Mouse (Mus musculus) left cerebral cortex, adult 18-20 months (tissue): ENCODE measurements around the gene Smpd3. TPM values are rescaled to one million over a fixed set of nuclear protein-coding genes. Genes with fewer than 3 reads are reported as not detected.
A peak's percentile ranks its signal among the peaks of the same experiment; 100 is the strongest.
"Not testable (repeated sequence)": the region's sequence is repeated elsewhere in the genome, so short reads cannot be mapped to it uniquely, and the experiment has no call there.

Source experiments
- DNase-seq, 2 experiments: peaks; one replicate each; pipeline ENCODE4 v3.0.0; 2021 to 2022; ENCODE audit warnings: low spot score in 2 of 2, mixed read lengths in 1 of 2
- total RNA-seq, 2 experiments: library from RNA; stranded (reverse); gene quantifications; 2 replicates each; pipeline ENCODE4 v1.2.3; 2021

Smpd3 gene
- total RNA-seq, 2 experiments from 2014 or later: 51.2 to 59.3 TPM

DNA sequence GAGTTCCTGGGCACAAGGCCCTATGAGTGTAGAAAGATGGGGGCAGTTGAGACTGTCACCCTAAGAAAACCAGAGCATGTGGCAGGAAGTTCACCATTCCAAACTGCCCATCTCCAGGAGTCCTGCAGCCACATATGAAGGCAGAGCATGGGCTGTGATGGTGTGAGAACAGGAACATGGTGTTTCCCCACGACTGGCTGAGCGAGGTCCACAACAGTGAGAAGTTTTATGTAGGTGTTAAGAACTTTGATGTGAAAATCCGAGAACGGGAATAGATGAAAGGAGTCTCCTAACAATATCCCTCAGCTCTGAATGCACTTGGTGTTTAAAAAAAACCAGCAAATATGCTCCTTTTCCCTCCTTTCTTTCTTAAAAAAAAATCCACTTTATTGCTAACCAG, 5.3 kb downstream of the Smpd3 start:
- no peak for DNase-seq

DNA sequence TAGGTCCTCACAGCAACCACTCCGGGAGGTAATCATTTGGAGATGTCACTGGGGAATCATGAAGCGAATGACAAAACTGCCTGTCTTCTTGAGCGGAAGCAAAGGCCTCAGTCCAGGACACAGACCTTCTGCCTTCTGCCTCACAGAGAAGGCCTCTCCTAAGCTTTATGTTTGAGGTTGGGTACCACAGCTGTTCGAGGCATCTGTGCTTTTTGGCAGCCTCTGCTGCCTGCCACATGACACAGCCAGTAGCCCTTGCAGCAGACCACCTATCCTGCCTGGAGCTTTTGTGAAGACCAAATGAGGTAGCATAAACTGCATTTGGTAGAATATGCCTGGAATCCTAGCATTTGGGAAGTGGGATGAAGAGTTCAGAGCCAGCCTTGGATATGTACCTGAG, 11.2 kb downstream of the Smpd3 start:
- DNase-seq: no peak

DNA sequence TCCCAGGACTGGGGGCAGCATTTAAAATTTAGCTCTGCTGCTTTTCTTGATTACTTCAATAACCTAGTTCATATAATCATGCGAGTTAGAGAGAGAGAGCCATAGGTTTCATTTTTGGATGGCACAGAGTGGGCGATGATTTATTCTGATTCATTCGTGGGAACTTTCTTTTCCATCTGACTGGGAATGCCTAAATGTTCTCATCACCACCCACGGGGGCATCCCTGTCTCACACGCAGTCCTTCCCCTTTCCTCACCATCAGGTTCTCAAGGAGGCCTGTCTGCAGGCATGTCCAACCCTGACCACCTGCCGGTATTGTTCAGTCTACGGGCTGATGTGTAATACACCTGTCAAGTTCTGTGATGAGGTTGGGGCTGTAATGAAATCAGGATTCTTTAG, 16.4 kb downstream of the Smpd3 start:
- DNase-seq: peak; percentile 50 to 54

DNA sequence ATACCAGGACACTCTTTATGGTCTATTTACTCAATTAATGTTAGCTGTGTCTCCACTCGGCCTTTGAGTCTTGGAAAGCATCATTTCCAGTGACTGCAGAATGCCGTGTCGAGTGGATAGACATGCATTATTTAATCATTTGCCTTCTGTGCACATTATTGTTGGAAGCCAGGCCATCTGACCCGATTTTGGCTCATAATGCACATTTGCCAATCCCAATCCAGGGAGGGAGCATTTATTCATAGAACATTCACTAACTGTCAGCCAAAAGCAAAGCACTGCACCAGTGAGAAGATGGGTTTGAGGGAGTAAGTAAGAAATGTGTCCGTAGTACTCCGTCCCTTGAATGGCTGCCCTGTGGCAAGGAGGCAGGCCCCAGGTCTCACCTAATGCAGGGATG, 17.8 kb downstream of the Smpd3 start:
- DNase-seq: no peak

DNA sequence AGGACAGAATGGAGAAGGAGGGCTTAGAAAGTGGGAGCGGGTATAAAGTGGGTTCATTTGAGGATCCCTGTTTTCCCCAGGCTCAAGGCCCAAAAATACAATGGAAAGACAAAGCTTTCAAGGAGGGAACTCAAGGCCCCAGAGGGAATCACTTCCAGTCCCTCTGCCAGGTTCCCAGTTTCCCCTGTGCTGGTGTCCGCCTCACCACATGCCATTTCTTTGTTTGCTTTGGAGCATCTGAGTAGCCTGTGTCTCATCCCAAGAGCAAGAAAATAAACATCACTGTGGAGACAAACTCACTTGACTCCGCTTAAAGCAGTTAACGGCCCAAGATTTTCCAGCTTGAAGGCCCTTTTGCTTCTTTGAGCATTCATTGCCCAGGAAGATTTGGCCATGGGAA, 20.7 kb downstream of the Smpd3 start:
- DNase-seq: no peak

DNA sequence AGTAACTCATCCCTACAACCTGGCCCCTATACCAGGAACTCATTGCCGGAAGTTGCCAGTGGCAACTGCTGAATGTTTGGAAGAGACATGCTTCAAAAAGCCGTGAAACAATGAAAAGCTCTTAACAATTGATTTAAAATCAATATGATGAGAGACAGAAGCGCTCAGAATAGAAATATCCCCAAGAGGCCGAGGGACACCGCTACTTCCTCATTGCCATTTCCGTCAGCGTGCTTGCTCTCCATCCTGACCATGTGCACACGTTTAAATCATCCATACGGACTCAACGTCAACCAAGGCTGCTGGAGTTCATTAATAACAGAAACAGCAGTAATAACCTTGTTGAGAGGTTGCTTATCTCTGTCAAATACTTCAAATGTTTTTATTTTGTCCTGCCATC, 21.3 kb downstream of the Smpd3 start:
- no peak for DNase-seq

DNA sequence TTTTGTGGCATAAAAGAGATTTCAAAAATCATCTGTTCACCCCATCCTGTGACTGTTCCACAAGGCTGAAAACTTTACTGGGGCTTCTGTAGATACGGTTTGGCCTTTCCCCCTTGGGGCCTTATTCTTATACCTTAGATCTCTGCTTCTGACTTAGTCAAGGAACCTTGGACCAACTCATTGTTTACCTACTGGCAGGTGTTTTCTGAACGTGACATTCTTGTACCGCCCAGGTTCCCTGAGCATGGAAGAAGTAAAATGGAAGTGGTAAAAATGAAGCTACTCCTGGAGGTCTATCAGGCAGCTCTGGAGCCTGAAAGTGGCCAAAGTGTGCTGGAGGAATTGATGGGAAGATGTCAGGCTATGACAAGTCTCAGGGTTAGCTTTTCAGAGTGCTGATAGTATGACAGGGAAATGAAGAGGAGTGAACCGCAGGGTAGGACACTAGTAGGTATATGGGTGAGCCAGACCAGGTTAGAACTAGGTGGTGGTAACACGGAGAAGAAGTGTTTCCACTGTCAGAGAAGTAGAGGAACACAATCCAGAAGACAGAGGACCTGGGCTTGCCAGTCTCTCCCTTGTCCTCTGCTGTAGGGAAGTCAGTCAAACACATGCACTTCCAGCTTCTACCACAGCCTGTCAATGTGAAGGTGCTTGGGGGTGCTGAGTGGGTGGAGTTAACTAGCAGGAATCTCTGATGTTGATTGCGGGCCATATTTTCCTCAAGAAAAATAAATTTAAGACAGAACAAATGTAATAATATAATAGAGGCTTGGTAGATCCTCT, 22.2 kb downstream of the Smpd3 start:
- no peak for DNase-seq

DNA sequence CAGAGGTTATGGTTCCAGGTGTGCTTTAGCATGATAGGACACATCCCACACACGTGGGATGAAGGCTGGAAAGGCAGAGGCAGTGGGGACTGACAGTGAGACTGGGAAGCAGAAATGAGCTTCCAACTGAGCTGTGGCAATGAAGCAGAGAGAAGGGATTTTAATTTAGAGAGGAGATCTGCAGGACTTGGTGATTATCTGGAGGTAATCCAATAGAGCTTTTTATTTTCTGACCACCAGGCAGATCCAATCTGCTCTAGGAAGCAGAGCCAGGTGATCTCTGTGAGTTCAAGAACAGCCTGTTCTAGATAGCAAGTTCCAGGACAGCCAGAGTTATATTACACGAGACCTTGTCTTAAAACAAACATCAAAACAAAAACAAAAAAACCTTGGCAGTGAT, 24.0 kb downstream of the Smpd3 start:
- no peak for DNase-seq

DNA sequence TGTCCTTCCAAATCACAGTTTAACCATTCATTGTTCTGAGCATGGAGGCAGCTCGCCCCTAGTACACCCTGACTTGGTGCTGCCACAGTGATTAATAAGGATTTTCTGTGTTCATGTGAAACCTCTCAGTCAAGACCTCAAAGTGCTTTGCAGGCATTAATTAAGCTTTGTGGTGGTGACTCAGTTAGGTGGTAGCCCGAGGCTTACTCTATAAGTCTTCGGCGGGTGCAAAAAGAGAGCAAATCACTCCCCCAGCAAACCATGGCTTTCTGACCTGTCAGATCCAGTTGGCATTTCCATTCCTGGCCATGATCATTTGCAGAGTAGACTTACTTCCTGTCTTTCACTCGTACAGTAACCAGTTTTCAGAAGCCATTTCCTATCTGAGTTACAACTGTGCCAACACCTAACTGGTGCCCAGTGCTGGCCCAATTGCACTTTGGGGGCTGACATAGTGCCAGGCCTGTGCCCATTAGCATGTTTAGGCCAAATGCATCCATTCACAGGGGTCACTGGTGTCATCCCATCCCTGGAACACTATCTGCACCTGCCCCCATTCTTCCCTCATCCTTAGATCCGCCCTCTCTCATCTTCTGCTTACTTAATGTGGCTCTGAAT, 24.6 kb downstream of the Smpd3 start:
- DNase-seq: no peak

DNA sequence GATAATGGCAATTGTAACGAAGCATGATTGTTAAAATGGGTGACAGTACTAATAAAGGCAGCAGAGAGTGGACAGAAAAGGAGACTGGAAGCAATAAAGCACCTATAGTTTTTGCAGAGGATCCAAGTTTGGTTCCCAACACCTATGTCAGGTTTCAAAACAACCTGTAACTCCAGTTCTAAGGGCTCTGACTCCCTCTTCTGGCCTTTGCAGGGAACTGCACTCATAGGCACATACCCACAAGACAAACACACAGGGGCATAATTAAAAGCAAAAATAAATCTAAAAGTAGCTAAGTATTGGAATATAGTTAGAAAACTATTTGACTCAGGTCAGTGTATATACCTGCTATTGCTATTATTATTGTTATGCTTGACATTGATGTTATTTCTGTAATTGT, 25.8 kb downstream of the Smpd3 start:
- no peak for DNase-seq

DNA sequence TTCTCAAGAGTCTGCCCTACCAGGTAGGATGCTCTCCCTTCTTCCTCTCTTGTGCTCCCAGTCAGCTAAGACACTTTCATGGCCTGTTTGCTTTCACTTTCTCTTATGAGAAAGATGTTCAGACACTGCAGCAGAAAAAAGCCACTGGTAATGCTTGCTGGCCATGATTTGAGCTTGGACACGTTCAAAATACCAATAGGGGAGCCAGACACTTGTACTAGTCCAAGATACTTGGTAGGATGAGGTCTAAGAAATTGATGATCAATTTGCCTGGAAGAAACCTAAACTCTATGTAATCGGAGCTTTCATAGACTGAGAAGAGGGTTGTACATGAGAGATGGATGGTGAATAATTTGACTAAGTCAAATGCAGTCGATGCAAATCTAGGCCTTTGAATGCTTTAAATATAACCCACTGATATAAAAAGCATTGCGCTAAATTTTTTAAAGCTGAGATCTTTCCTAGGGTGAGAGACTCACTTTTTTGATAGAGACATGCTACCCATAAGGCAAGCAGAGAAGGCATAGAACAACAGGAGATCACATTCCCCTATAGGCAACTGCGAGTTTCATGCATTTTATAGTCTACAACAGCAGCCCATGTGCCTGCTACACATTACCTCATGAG, 27.6 kb downstream of the Smpd3 start:
- no peak for DNase-seq

DNA sequence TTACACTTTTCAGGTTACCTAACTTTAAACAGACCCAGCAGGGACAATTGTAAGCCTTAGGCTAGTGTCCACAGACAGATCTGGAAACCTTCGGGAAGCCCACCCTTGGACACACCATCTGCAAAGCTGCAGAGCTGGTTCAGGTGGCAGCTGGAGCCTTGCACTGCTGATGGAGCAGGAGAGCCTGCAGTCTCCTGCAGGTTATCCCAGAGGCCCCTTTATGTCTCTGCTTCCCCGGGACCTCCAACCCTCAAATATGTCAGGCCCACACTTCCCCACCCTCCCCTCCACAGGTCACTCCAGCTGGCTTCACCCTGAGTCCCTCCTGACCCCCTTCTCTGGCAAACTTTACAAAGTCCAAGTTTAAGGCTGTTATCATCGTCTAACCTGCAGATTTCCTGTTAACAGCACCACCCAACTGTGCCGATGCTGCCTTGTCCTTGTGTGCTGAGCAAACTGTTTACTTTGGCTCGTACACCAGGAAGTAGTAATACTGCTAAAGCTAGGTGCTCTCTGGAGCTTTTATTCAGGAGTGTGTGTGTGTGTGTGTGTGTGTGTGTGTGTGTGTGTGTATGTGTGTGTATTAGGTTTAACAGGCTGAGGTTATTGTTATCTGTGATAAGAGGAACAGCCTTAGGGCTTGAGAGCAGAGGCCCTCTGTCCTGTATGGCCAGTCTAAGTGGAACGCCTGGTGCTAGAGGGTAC, 29.6 kb downstream of the Smpd3 start:
- DNase-seq: not testable (repeated sequence)

DNA sequence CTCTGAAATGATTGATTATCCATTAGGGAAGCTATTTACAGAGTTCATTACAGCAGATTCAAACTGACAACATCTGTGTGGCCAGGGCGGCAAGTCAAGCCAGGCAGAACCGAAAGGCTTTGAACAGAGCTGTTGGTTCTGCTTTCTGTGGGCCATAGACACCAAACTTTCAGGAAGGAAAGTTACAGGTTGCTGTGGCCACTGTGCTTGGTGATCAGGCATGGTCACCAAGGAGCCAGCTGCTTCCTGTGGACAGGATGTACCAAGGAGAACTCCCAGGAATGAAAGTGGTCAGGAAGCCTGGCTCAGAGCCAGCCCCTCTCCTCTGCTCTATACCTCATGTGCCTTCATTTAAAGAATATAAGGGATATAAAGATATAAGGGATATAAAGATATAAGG, 30.2 kb downstream of the Smpd3 start:
- no peak for DNase-seq

DNA sequence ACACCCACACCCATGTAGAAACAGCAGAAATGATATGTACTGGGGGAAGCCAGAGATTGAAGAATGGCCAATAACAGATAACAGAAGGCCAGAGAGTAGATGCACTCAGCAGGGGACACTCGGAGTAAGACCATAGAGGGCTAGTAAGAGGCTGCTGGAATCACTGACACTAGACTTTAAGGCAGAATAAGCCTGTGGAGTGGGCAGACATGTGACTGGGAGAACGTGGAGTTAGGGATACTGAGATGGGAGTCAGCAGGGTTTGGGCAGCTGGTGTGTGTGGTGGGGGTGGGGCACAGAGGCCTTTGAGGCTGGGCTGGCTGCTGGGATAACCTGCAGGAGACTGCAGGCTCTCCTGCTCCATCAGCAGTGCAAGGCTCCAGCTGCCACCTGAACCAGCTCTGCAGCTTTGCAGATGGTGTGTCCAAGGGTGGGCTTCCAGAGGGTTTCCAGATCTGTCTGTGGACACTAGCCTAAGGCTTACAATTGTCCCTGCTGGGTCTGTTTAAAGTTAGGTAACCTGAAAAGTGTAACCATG, 31.0 kb downstream of the Smpd3 start:
- not testable (repeated sequence) for DNase-seq

DNA sequence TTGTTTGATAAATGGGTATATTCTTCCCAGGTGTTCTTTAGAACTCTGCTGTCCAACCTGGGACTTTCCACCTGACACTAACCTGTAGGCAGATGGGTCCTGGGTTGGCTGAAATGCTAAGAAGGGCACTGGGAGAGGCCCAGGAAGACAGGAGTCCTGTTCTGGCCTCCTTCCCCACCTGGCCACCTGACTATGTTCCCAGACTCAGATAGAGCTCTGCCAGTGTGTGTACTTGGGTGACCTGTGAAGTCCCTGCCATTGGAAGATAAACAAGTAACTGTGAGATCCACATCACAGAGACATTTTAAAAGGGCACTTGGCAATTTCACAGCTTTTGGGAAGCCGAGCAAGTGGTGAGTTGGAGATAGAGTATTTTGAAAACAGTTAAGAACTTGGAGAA, 31.7 kb downstream of the Smpd3 start:
- DNase-seq: no peak

DNA sequence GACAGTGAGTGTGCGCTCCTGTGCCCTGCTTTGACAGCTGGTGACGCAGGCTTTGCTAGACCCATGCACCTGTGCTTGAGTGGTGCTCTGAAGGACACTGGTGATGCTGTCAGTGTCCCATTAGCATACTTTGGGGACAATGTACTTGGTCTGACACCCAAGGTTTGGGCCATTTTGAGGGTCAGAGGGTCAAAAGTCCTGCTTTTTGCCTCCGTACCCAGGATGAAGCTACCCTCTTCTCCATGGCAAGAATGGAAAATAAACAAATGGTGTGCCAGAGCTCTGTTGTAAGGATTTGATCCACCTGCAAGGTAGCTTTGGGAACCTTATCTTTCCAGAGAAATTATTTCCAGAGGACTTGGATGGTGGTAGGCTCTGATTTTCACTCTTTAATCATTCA, 32.5 kb downstream of the Smpd3 start:
- no peak for DNase-seq

DNA sequence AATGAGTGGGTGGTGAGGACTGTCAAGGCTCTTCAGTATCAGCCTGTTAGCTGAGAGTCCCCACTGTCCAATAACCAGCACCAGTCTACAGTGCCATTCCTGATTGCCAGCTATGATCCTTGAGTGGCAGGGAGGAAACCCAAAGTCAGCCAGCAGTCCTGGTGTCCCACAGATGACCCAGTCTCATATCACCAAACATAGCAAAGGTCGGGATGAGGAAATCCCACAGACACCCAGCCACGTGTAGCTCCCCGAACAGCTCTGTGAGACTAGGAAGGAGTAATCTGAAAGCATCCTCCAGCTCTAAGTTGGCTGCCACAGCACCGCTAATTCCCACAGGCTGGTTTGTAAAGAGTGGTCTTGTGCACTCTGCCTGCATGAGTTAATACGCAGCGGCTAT, 33.5 kb downstream of the Smpd3 start:
- no peak for DNase-seq

DNA sequence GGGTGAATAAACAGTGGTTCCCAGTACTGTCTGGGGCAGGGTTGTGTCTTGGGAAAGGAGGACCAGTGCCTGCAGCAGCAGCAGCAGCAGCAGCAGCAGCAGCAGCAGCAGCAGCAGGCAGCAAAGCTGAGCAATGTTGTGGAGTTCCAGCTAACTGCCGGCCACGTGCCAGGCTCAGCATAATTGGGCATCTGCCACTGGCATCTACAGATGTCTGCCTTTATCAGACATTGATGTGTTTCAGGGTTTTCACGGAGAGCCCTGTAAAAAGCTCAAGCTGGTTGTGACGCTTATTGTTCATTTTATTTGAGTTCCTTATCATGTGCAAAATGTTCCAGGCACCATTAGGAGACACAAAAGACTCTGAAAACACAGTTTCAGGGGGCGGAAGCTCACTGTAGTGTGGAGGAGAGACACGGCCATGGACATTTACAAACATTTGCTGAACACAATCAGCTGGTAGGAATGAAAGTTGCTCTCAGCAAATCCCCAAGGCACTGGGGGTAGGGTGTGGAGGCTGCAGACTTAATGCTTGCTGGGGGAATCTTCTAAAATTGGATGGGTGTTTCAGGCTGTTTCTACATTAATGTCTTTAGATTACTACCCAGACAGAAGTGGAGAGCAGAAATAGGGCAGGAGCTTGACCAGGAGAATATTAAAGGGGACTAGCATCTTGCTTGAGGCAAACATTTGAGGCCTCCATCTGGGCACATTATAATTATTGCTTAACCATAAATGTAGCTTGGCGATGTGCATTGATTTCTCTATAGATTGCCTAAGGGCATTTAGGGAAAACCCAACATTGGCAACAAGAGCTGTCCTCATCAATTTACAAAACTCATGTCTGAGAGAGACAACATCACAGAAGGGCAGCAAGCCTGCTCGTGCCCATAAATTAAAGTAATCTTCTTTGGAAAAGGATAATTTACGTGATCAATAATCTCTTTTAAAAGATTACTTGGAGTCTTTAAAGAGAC, 36.8 kb downstream of the Smpd3 start:
- DNase-seq: peak; percentile 41 to 42

DNA sequence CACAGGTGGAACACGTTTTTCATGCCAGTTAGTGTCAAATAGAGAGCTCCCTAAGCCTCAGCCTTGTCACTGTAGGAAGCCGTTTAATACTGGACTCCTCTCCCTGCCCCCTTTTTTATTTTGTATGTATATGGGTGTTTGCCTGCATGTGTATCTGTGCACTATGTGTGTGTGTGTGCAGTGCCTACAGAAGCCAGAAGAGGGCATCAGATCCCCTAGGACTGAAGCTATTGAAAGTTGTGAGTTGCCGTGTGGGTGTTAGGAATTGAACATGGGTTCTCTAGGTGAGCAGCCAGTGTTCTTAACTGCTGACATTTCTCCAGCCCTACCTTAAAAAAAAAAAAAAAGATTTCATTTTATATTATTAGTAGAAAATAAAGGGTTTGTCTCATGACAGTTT, 38.1 kb downstream of the Smpd3 start:
- no peak for DNase-seq

DNA sequence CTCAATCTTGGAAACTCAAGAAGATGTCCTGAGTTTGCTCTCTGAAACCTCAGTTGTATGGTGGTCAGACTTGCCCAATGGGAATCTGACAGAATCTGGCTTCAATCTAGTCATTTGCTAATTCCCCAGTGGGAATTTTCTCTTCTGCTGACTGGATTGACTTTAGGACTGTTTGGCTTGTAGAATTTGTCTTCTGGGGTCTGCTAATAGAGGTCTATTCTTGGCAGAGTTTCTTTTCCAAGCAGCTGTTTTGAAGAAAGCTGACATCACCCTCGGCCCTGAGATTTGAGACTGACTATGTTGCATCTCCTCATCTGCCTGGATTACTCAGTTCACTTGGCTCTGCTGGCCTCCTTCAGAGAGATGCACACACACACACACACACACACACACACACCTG, 38.9 kb downstream of the Smpd3 start:
- no peak for DNase-seq

DNA sequence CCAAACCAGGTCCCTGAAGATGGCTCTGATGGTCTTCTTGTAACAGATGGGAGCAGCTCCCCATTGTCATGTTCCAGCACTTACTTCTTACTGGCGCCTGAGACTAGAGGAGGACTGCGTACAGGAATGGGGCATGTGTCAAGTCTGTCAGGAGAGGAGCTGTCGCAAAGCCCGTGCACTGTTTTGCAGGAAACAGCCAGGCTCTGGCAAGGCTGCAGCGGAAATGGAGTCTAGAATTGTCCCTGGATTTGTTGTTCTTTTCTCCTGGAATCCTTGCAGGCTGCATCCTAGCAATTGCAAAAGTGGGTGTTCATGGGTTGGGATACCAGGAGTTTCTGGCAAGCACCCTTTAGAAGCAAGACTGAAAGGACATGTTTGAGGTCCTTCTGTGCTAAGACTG, 39.5 kb downstream of the Smpd3 start:
- no peak for DNase-seq
